Mouse (Mus musculus) testis, adult 2 months (tissue): ENCODE data around the gene Gpr68. TPM values are rescaled to one million over a fixed set of nuclear protein-coding genes. Genes with fewer than 3 reads are reported as not detected.

Experiments
- H3K27ac ChIP-seq: fragments of 200-500 bp; 2 replicates; pipeline ENCODE4 v1.5.1; 2012; ENCODE audit warnings: low read depth, low read length; ENCODE audit not compliant: control insufficient read depth, insufficient read depth
- H3K27me3 ChIP-seq: fragments of 200-500 bp; 2 replicates; pipeline ENCODE4 v1.6.1; 2012; ENCODE audit warnings: mild to moderate bottlenecking, low read length, moderate library complexity; ENCODE audit not compliant: control insufficient read depth, insufficient read depth
- H3K36me3 ChIP-seq: fragments of 200-500 bp; 2 replicates; pipeline ENCODE4 v1.6.1; 2012; ENCODE audit warnings: mild to moderate bottlenecking, low read length; ENCODE audit not compliant: control insufficient read depth, insufficient read depth
- H3K4me1 ChIP-seq: fragments of 200-500 bp; 2 replicates; pipeline ENCODE4 v1.6.1; 2012; ENCODE audit warnings: low read length; ENCODE audit not compliant: control insufficient read depth, insufficient read depth
- H3K4me3 ChIP-seq: fragments of 200-500 bp; 2 replicates; pipeline ENCODE4 v1.5.1; 2012; ENCODE audit warnings: low read depth, mild to moderate bottlenecking, low read length, moderate library complexity, mixed read lengths; ENCODE audit not compliant: control insufficient read depth
- CTCF ChIP-seq: fragments of 200-500 bp; IDR thresholded peaks from 2 replicates; pipeline ENCODE4 v1.5.1; 2012; ENCODE audit warnings: low read depth, mild to moderate bottlenecking, inconsistent platforms, low read length, moderate library complexity; ENCODE audit not compliant: control insufficient read depth, insufficient read depth, insufficient replicate concordance
- POLR2A ChIP-seq: fragments of 200-500 bp; IDR thresholded peaks from 2 replicates; pipeline ENCODE4 v1.6.1; 2012; ENCODE audit warnings: low read depth, mild to moderate bottlenecking, inconsistent platforms, low read length, moderate library complexity; ENCODE audit not compliant: control insufficient read depth
- polyA plus RNA-seq: library from polyadenylated mRNA; depleted of rRNA; stranded (reverse); fragments of >200 nt; gene quantifications from 2 replicates; pipeline ENCODE4 v1.2.3, GENCODE M21; 2012

Gene Gpr68
- polyA plus RNA-seq, 1 experiment: 3.1 TPM

DNA sequence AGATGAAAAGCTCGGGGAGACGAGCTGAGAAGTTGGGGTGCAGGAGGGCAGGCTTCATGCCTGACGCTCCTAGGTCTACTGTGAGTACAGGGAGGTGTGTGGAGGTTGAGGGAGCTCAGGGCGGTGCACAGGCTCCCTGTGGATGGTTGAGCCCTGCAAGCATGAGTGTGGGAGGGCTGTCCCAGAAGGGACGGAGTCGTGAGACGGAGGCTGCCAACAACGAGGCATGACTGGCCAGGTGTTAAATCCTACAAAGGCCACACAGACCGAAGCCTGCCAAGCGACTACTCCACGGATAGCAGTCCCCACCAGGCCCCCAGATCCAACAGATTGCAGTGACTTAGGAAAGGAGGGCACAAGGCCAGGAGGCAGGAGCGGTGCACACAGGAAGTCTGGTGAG lies 2.7 kb upstream of the Gpr68 start:
- peaks cover 2% of the 10 kb centered on the region for H3K36me3 ChIP-seq
- no peak for TF ChIP-seq POLR2A
- TF ChIP-seq CTCF: no peak
- H3K27ac ChIP-seq: no peak overlapping the region
- H3K27me3 ChIP-seq: no peaks in the 10 kb centered on the region
- peaks cover 12% of the 10 kb centered on the region for H3K4me1 ChIP-seq
- H3K4me3 ChIP-seq: no peak overlapping the region

- Histone ChIP-seq H3K4me1 (peaks cover 12% of the 10 kb centered on the region), H3K27ac (no peak overlapping the region), H3K36me3 (peaks cover under 1% of the 10 kb centered on the region), H3K27me3 (no peaks in the 10 kb centered on the region), H3K4me3 (no peak overlapping the region)
- TF ChIP-seq POLR2A: no peak
- no peak for TF ChIP-seq CTCF
Measured at GRCm38 (mm10) chr12:100909765-100910164, 1.8 kb upstream of the Gpr68 start.

- H3K4me1 ChIP-seq: peaks cover 12% of the 10 kb centered on the region
- H3K36me3 ChIP-seq: no peaks in the 10 kb centered on the region
- peak overlapping the region; percentile 73; the same call in 1 of the 2 replicates for H3K27ac ChIP-seq
- no peaks in the 10 kb centered on the region for H3K27me3 ChIP-seq
- no peak for TF ChIP-seq CTCF
- TF ChIP-seq POLR2A: no peak
- peak overlapping the region; percentile 94 for H3K4me3 ChIP-seq
Measured at GRCm38 (mm10) chr12:100908298-100909034, 468 bp upstream of the Gpr68 start.

DNA sequence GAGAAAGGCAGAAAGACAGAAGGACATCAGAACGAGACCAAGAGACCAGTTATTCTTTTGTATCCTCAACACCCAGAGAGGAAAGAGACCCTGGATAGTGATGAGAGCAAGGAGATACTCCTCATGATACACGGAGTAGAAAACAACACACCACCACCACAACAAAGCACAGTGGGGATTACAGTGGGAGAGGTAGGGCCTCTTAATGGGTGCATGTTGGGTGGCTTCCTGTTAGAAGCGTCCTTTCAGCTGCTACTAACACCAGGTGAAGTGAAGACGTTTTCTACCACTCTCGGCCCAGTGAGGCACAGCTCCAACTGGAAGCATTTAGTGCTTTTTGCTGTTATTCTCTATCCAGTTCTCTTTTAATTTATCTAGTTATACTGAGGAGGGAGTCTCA lies 1.1 kb downstream of the Gpr68 start:
- H3K4me1 ChIP-seq: peaks cover 12% of the 10 kb centered on the region
- peak overlapping the region; percentile 63 for H3K27ac ChIP-seq
- H3K27me3 ChIP-seq: no peaks in the 10 kb centered on the region
- no peak for TF ChIP-seq CTCF
- no peak for TF ChIP-seq POLR2A
- H3K36me3 ChIP-seq: no peaks in the 10 kb centered on the region
- peak overlapping the region; percentile 94 for H3K4me3 ChIP-seq

DNA sequence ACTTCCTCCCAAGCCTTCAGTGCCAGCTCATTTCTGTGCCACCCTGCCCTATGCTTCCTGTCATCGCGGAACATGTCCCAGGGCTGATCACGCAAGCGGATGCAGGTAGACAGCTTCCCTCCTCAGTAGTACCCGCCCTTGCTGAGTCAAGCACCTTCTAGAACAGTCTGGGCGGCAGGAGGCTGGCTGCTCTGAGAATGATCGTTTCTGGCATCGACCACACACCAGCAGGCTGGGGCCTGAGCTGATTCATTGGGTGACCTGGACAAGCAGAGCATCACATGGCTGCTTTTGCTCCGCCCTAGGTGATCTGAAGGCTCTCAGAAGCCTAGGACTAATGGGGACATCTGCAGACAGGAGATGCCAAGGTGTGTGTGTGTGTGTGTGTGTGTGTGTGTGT lies 4.2 kb downstream of the Gpr68 start:
- no peaks in the 10 kb centered on the region for H3K27me3 ChIP-seq
- TF ChIP-seq POLR2A (no peak), CTCF (no peak)

DNA sequence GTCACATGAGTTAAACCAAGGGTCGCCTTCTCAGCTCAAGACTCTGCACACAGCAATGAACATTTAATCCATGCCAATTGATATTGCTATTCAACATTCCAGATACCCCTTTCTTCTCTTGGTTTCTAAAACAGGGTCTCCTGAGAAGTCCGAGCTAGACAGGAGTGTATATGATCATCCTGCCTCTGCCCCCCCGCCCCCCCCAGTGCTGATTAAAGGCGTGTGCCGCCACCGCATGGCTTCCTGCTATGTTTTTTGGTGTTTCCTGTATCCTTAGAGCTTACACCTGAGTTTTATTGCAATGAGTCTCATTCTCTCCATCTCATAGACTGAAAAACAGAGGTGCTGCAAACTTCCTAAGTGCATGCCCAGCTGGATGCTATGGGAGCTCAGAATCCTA lies 6.6 kb downstream of the Gpr68 start:
- H3K4me3 ChIP-seq: no peak overlapping the region
- H3K4me1 ChIP-seq: peaks cover 10% of the 10 kb centered on the region
- H3K36me3 ChIP-seq: no peaks in the 10 kb centered on the region
- H3K27me3 ChIP-seq: no peaks in the 10 kb centered on the region
- TF ChIP-seq POLR2A (no peak), CTCF (no peak)
- no peak overlapping the region for H3K27ac ChIP-seq

More for the DNA sequence above, 4.2 kb downstream of the Gpr68 start:
- peaks cover 20% of the 10 kb centered on the region for H3K4me1 ChIP-seq
- no peak overlapping the region for H3K27ac ChIP-seq
- no peak overlapping the region for H3K4me3 ChIP-seq
- H3K36me3 ChIP-seq: no peaks in the 10 kb centered on the region

DNA sequence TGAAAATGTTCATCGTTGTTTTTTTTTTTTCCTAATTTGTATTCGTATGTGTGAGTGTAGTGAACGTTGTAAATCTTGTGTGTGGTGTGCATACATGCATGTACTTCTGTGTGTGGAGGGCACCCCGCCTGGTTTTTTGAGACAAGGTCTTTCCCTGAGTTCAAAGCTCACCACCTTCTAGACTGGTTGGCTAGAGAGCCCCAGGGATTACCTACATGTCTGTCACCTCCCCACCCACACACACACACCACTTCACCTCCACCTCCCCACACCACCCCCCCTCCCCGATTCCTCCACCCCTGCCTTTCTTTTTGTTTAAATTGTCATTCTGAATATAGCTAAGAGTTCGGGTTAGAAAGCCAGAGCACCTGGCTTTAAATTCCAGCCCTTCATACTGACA lies 7.1 kb downstream of the Gpr68 start:
- Histone ChIP-seq H3K27me3 (no peaks in the 10 kb centered on the region), H3K4me3 (no peak overlapping the region)

GRCm38 (mm10) chr12:100899111-100899640 lies 8.8 kb downstream of the Gpr68 start:
- no peaks in the 10 kb centered on the region for H3K27me3 ChIP-seq
- H3K27ac ChIP-seq: no peak overlapping the region
- peaks cover 10% of the 10 kb centered on the region for H3K4me1 ChIP-seq
- no peak for TF ChIP-seq POLR2A
- TF ChIP-seq CTCF: no peak
- no peaks in the 10 kb centered on the region for H3K36me3 ChIP-seq
- H3K4me3 ChIP-seq: peak overlapping the region; percentile 54

More for the DNA sequence above, 7.1 kb downstream of the Gpr68 start:
- TF ChIP-seq POLR2A (no peak), CTCF (no peak)
- Histone ChIP-seq H3K36me3 (no peaks in the 10 kb centered on the region), H3K27ac (no peak overlapping the region), H3K4me1 (peaks cover 10% of the 10 kb centered on the region)
